Mouse (Mus musculus) adrenal gland, adult 18-20 months (tissue): ENCODE measurements around the gene Pnpo. TPM values are rescaled to one million over a fixed set of nuclear protein-coding genes. Genes with fewer than 3 reads are reported as not detected.

Experiments
- DNase-seq, 2 experiments: peaks; one replicate each; pipeline ENCODE4 v3.0.0; 2021 to 2022; ENCODE audit warnings: low spot score in 2 of 2
- total RNA-seq, 2 experiments: library from RNA; stranded (reverse); gene quantifications; 1 replicate in 1 of 2; 2 replicates in 1 of 2; pipeline ENCODE4 v1.2.3; 2021

Gene Pnpo
- total RNA-seq, 2 experiments from 2014 or later: 28.4 to 36.6 TPM

GRCm38 (mm10) chr11:96910003-96910402 lies 33.8 kb downstream of the Pnpo start:
- peak; percentile 69 to 71 for DNase-seq

GRCm38 (mm10) chr11:96908594-96908993 lies 35.2 kb downstream of the Pnpo start:
- DNase-seq: no peak

GRCm38 (mm10) chr11:96906431-96907161 lies 37.2 kb downstream of the Pnpo start:
- DNase-seq: no peak

- no peak for DNase-seq
Observed at GRCm38 (mm10) chr11:96902639-96903635, 40.8 kb downstream of the Pnpo start.

GRCm38 (mm10) chr11:96901332-96901731 lies 42.5 kb downstream of the Pnpo start:
- DNase-seq: no peak

- no peak for DNase-seq
Observed at GRCm38 (mm10) chr11:96899449-96900306, 44.1 kb downstream of the Pnpo start.

GRCm38 (mm10) chr11:96895886-96896285 lies 47.9 kb downstream of the Pnpo start:
- no peak for DNase-seq

GRCm38 (mm10) chr11:96893203-96893842 lies 50.5 kb downstream of the Pnpo start:
- no peak for DNase-seq

GRCm38 (mm10) chr11:96891784-96892527 lies 51.8 kb downstream of the Pnpo start:
- DNase-seq: no peak

Other genes starting within 250 kb of the Pnpo start
- 10 to 100 TPM; 29.2 to 33.6 TPM for gene Snx11, start 166.4 kb downstream of the Pnpo start, total RNA-seq
- 10 to 100 TPM; 56.6 to 83.6 TPM for gene Cbx1, start 154.9 kb downstream of the Pnpo start, total RNA-seq
- 100 to 1,000 TPM; 458 to 704 TPM for gene Nfe2l1, start 114.0 kb downstream of the Pnpo start, total RNA-seq
- 10 to 100 TPM; 56.5 to 60.6 TPM for gene Copz2, start 94.1 kb downstream of the Pnpo start, total RNA-seq
- 10 to 100 TPM; 44.6 to 45.4 TPM for gene Cdk5rap3, start 27.5 kb downstream of the Pnpo start, total RNA-seq
- under 1 TPM; 0.23 to 0.90 TPM for gene Prr15l, start 15.9 kb downstream of the Pnpo start, total RNA-seq
- gene Sp2, start 39.0 kb upstream of the Pnpo start, total RNA-seq: 10 to 100 TPM; 13.4 to 15.1 TPM
- gene Sp6, start 69.4 kb upstream of the Pnpo start, total RNA-seq: under 1 TPM; 0.06 to 0.13 TPM
- 10 to 100 TPM; 14.6 to 16.8 TPM for gene Scrn2, start 86.0 kb upstream of the Pnpo start, total RNA-seq
- gene Lrrc46, start 97.4 kb upstream of the Pnpo start, total RNA-seq: under 1 TPM; 0.60 to 0.74 TPM
- gene Mrpl10, start 97.6 kb upstream of the Pnpo start, total RNA-seq: 100 to 1,000 TPM; 128 to 134 TPM
- gene Osbpl7, start 106.6 kb upstream of the Pnpo start, total RNA-seq: 1 to 10 TPM; 5.2 to 6.6 TPM
- gene Tbx21, start 171.3 kb upstream of the Pnpo start, total RNA-seq: under 1 TPM; 0.27 to 0.54 TPM
- gene Tbkbp1, start 207.5 kb upstream of the Pnpo start, total RNA-seq: 10 to 100 TPM; 11.7 to 16.2 TPM
- gene Kpnb1, start 243.9 kb upstream of the Pnpo start, total RNA-seq: 100 to 1,000 TPM; 104 to 120 TPM